Mouse (Mus musculus) forebrain, embryonic 14.5 days (tissue): ENCODE results near the gene Clpb. TPM values are rescaled to one million over a fixed set of nuclear protein-coding genes. Genes with fewer than 3 reads are reported as not detected.
"Not testable (repeated sequence)": the region's sequence is repeated elsewhere in the genome, so short reads cannot be mapped to it uniquely, and the experiment has no call there.

Source experiments
- ATAC-seq: fragments of 200-750 bp; cut with Nextera tagmentation; 2 replicates; pipeline ENCODE4 v1.8.0; 2017; ENCODE audit warnings: mild to moderate bottlenecking, moderate library complexity
- DNase-seq: peaks from one replicate; pipeline ENCODE4 v3.0.0-alpha.2; 2015; ENCODE audit warnings: low spot score
- H3K27ac ChIP-seq: fragments of 300-500 bp; sonication (generic); 2 replicates; pipeline ENCODE4 v1.5.1; 2014; ENCODE audit warnings: low read depth, mild to moderate bottlenecking, control low read depth, low read length, moderate library complexity
- H3K27me3 ChIP-seq: fragments of 300-500 bp; sonication (generic); replicated peaks from 2 replicates; pipeline ENCODE4 v1.6.1; 2014; ENCODE audit warnings: low read length, control low read depth, mixed read lengths; ENCODE audit not compliant: control insufficient read depth, insufficient read depth
- H3K36me3 ChIP-seq: fragments of 300-500 bp; sonication (generic); 2 replicates; pipeline ENCODE4 v1.6.1; 2014; ENCODE audit warnings: low read length, control low read depth; ENCODE audit not compliant: control insufficient read depth, insufficient read depth
- H3K4me1 ChIP-seq: fragments of 300-500 bp; sonication (generic); 2 replicates; pipeline ENCODE4 v1.6.1; 2014; ENCODE audit warnings: antibody characterized with exemption, low read length, control low read depth; ENCODE audit not compliant: control insufficient read depth, insufficient read depth
- H3K4me2 ChIP-seq: fragments of 300-500 bp; sonication (generic); 2 replicates; pipeline ENCODE4 v1.6.1; 2014; ENCODE audit warnings: mild to moderate bottlenecking, control low read depth, low read length
- H3K4me3 ChIP-seq: fragments of 300-500 bp; sonication (generic); 2 replicates; pipeline ENCODE4 v1.5.1; 2014; ENCODE audit warnings: low read depth, low read length, control low read depth
- H3K9ac ChIP-seq: fragments of 300-500 bp; sonication (generic); 2 replicates; pipeline ENCODE4 v1.6.1; 2014; ENCODE audit warnings: mild to moderate bottlenecking, low read length, control low read depth, moderate library complexity
- H3K9me3 ChIP-seq: fragments of 300-500 bp; sonication (generic); replicated peaks from 2 replicates; pipeline ENCODE4 v1.6.1; 2016; ENCODE audit warnings: low read length, control low read depth, mixed read lengths; ENCODE audit not compliant: control insufficient read depth
- WGBS: fragments of 180-500 bp; shearing (Covaris S2); extraction: QIAGEN DNeasy Blood & Tissue Kit; methylation state at CpG from one replicate; pipeline ENCODE4 v1.1.7; 2014; 5-methylcytosine and 5-hydroxymethylcytosine counted together
- polyA plus RNA-seq: library from polyadenylated mRNA; unstranded; fragments of >200 nt; fragmentation: Nextera tagmentation; extraction: Ambion mirVana; gene quantifications from 2 replicates; pipeline ENCODE4 v1.2.1, GENCODE M21; 2014

Gene Clpb
- polyA plus RNA-seq, 1 experiment from 2014 or later, result 31.9 TPM

GRCm38 (mm10) chr7:101627166-101627565 lies 36.3 kb upstream of the Clpb start:
- peak; percentile 31 for DNase-seq
- H3K36me3 ChIP-seq, H3K9me3 ChIP-seq, H3K4me2 ChIP-seq, ATAC-seq, H3K4me1 ChIP-seq, H3K27ac ChIP-seq, H3K9ac ChIP-seq, H3K27me3 ChIP-seq, H3K4me3 ChIP-seq: not testable (repeated sequence)
- 63% methylated on average over 7 of the region's 7 CpGs for WGBS

GRCm38 (mm10) chr7:101628481-101628880 lies 35.0 kb upstream of the Clpb start:
- Histone ChIP-seq H3K36me3 (no peaks in the 10 kb centered on the region), H3K27ac (no peak overlapping the region), H3K4me2 (no peak overlapping the region), H3K4me3 (no peak overlapping the region), H3K4me1 (no peaks in the 10 kb centered on the region), H3K9me3 (no peaks in the 10 kb centered on the region), H3K27me3 (no peaks in the 10 kb centered on the region), H3K9ac (no peak overlapping the region)
- 36% methylated on average over 2 of the region's 2 CpGs for WGBS
- ATAC-seq (no peak), DNase-seq (no peak)

- ATAC-seq (peak; percentile 95), DNase-seq (peak; percentile 88)
Measured at GRCm38 (mm10) chr7:101633629-101634177, 29.7 kb upstream of the Clpb start.

GRCm38 (mm10) chr7:101634513-101634912 lies 28.9 kb upstream of the Clpb start:
- DNase-seq, result no peak

More at GRCm38 (mm10) chr7:101633629-101634177, 29.7 kb upstream of the Clpb start:
- Histone ChIP-seq H3K4me2 (no peak overlapping the region), H3K9ac (no peak overlapping the region), H3K4me3 (no peak overlapping the region), H3K27me3 (no peaks in the 10 kb centered on the region), H3K36me3 (no peaks in the 10 kb centered on the region), H3K4me1 (no peaks in the 10 kb centered on the region), H3K27ac (peak overlapping the region; percentile 64), H3K9me3 (no peaks in the 10 kb centered on the region)
- 47% methylated on average over 8 of the region's 8 CpGs for WGBS

GRCm38 (mm10) chr7:101636056-101636455 lies 27.4 kb upstream of the Clpb start:
- Histone ChIP-seq H3K4me3 (no peak overlapping the region), H3K9me3 (no peaks in the 10 kb centered on the region), H3K27me3 (no peaks in the 10 kb centered on the region), H3K4me2 (no peak overlapping the region), H3K9ac (no peak overlapping the region), H3K4me1 (no peaks in the 10 kb centered on the region), H3K27ac (no peak overlapping the region), H3K36me3 (no peaks in the 10 kb centered on the region)
- ATAC-seq (no peak), DNase-seq (no peak)
- WGBS, result 93% methylated on average over 2 of the region's 2 CpGs

More at GRCm38 (mm10) chr7:101634513-101634912, 28.9 kb upstream of the Clpb start:
- no peak for ATAC-seq
- H3K36me3 ChIP-seq, result no peaks in the 10 kb centered on the region
- peak overlapping the region; percentile 64 for H3K27ac ChIP-seq
- H3K4me3 ChIP-seq, result no peak overlapping the region
- H3K4me1 ChIP-seq, result no peaks in the 10 kb centered on the region
- no peaks in the 10 kb centered on the region for H3K9me3 ChIP-seq
- H3K4me2 ChIP-seq, result no peak overlapping the region
- H3K27me3 ChIP-seq, result no peaks in the 10 kb centered on the region
- no peak overlapping the region for H3K9ac ChIP-seq
- 88% methylated on average over 4 of the region's 4 CpGs for WGBS

GRCm38 (mm10) chr7:101643879-101644278 lies 19.6 kb upstream of the Clpb start:
- Histone ChIP-seq H3K9me3 (no peaks in the 10 kb centered on the region), H3K4me3 (no peak overlapping the region), H3K4me2 (no peak overlapping the region), H3K27ac (no peak overlapping the region), H3K9ac (no peak overlapping the region), H3K27me3 (no peaks in the 10 kb centered on the region), H3K36me3 (no peaks in the 10 kb centered on the region), H3K4me1 (no peaks in the 10 kb centered on the region)
- DNase-seq, result no peak
- WGBS, result 73% methylated on average over 3 of the region's 3 CpGs
- ATAC-seq, result no peak

- H3K27ac ChIP-seq, result no peak overlapping the region
- H3K27me3 ChIP-seq, result no peaks in the 10 kb centered on the region
- H3K4me2 ChIP-seq, result no peak overlapping the region
- DNase-seq (no peak), ATAC-seq (no peak)
- H3K9me3 ChIP-seq, result no peaks in the 10 kb centered on the region
- H3K4me1 ChIP-seq, result no peaks in the 10 kb centered on the region
- H3K36me3 ChIP-seq, result no peaks in the 10 kb centered on the region
- H3K9ac ChIP-seq, result no peak overlapping the region
- 82% methylated on average over 9 of the region's 9 CpGs for WGBS
- no peak overlapping the region for H3K4me3 ChIP-seq
Measured at GRCm38 (mm10) chr7:101649729-101650128, 13.7 kb upstream of the Clpb start.

- H3K4me1 ChIP-seq, result no peaks in the 10 kb centered on the region
- H3K27me3 ChIP-seq, result no peaks in the 10 kb centered on the region
- DNase-seq, result peak; percentile 24
- no peak overlapping the region for H3K4me2 ChIP-seq
- no peak overlapping the region for H3K27ac ChIP-seq
- no peaks in the 10 kb centered on the region for H3K9me3 ChIP-seq
- ATAC-seq, result no peak
- WGBS, result 32% methylated on average over 3 of the region's 3 CpGs
- no peak overlapping the region for H3K9ac ChIP-seq
- no peaks in the 10 kb centered on the region for H3K36me3 ChIP-seq
- no peak overlapping the region for H3K4me3 ChIP-seq
Measured at GRCm38 (mm10) chr7:101650565-101650964, 12.9 kb upstream of the Clpb start.

GRCm38 (mm10) chr7:101653681-101654209 lies 9.7 kb upstream of the Clpb start:
- Histone ChIP-seq H3K9ac (no peak overlapping the region), H3K4me1 (no peaks in the 10 kb centered on the region), H3K9me3 (no peaks in the 10 kb centered on the region), H3K4me2 (peak overlapping the region; percentile 20; the same call in 1 of the 2 replicates), H3K27ac (no peak overlapping the region), H3K4me3 (no peak overlapping the region), H3K27me3 (no peaks in the 10 kb centered on the region), H3K36me3 (no peaks in the 10 kb centered on the region)
- 53% methylated on average over 10 of the region's 10 CpGs for WGBS
- DNase-seq (peak; percentile 84), ATAC-seq (peak; percentile 48; the same call in 1 of the 2 replicates)
